Mouse (Mus musculus) small intestine, adult 2 months (tissue): ENCODE measurements around the gene 6430531B16Rik.

Experiments used
- CTCF ChIP-seq: fragments of 200-500 bp; IDR thresholded peaks from 2 replicates; pipeline ENCODE4 v1.5.1; 2012; ENCODE audit warnings: low read depth, mild to moderate bottlenecking, control low read depth, inconsistent platforms, low read length, moderate library complexity, mixed read lengths; ENCODE audit not compliant: insufficient replicate concordance, insufficient read length; ENCODE audit errors: extremely low read depth
- POLR2A ChIP-seq: fragments of 200-500 bp; IDR thresholded peaks from 2 replicates; pipeline ENCODE4 v1.6.1; 2012; ENCODE audit warnings: low read depth, mild to moderate bottlenecking, control low read depth, inconsistent platforms, low read length, moderate library complexity

GRCm38 (mm10) chr7:139961141-139961540, 17.4 kb downstream of the 6430531B16Rik start:
- TF ChIP-seq CTCF (no peak), POLR2A (no peak)
